Mouse (Mus musculus) intestine, postnatal 0 days (tissue): ENCODE results near the gene Fkbp5. TPM values are rescaled to one million over a fixed set of nuclear protein-coding genes. Genes with fewer than 3 reads are reported as not detected.

Source experiments
- ATAC-seq: fragments of 200-750 bp; cut with Nextera tagmentation; 2 replicates; pipeline ENCODE4 v1.8.0; 2017; ENCODE audit warnings: mild to moderate bottlenecking, moderate TSS enrichment, moderate library complexity
- H3K27ac ChIP-seq: fragments of 300-500 bp; sonication (generic); 2 replicates; pipeline ENCODE4 v1.5.1; 2014; ENCODE audit warnings: mild to moderate bottlenecking, low read depth, low read length, moderate library complexity
- H3K27me3 ChIP-seq: fragments of 300-500 bp; sonication (generic); replicated peaks from 2 replicates; pipeline ENCODE4 v1.6.1; 2014; ENCODE audit warnings: low read length, mixed read lengths; ENCODE audit not compliant: control insufficient read depth, insufficient read depth
- H3K36me3 ChIP-seq: fragments of 300-500 bp; sonication (generic); 2 replicates; pipeline ENCODE4 v1.6.1; 2014; ENCODE audit warnings: mild to moderate bottlenecking, moderate library complexity; ENCODE audit not compliant: control insufficient read depth, insufficient read depth
- H3K4me1 ChIP-seq: fragments of 300-500 bp; sonication (generic); replicated peaks from 2 replicates; pipeline ENCODE4 v1.6.1; 2014; ENCODE audit warnings: antibody characterized with exemption, low read length, mixed read lengths; ENCODE audit not compliant: control insufficient read depth, insufficient read depth
- H3K4me2 ChIP-seq: fragments of 300-500 bp; sonication (generic); replicated peaks from 2 replicates; pipeline ENCODE4 v1.6.1; 2014; ENCODE audit warnings: low read depth, mild to moderate bottlenecking, moderate library complexity
- H3K4me3 ChIP-seq: fragments of 300-500 bp; sonication (generic); 2 replicates; pipeline ENCODE4 v1.5.1; 2014; ENCODE audit warnings: low read depth, low read length
- H3K9ac ChIP-seq: fragments of 300-500 bp; sonication (generic); 2 replicates; pipeline ENCODE4 v1.6.1; 2014; ENCODE audit warnings: mild to moderate bottlenecking, low read depth, low read length
- H3K9me3 ChIP-seq: fragments of 300-500 bp; sonication (generic); 2 replicates; pipeline ENCODE4 v1.6.1; 2016; ENCODE audit warnings: mixed run types; ENCODE audit not compliant: control insufficient read depth
- CTCF ChIP-seq: sonication (generic); IDR thresholded peaks from 2 replicates; pipeline ENCODE4 v1.5.1; 2016; ENCODE audit warnings: low read depth, mild to moderate bottlenecking, control low read depth, antibody characterized with exemption, moderate library complexity
- WGBS: fragments of 180-500 bp; shearing (Covaris S2); extraction: QIAGEN DNeasy Blood & Tissue Kit; methylation state at CpG from one replicate; pipeline ENCODE4 v1.1.7; 2014; 5-methylcytosine and 5-hydroxymethylcytosine counted together
- polyA plus RNA-seq: library from polyadenylated mRNA; unstranded; fragments of >200 nt; fragmentation: Nextera tagmentation; extraction: Ambion mirVana; gene quantifications from 2 replicates; pipeline ENCODE4 v1.2.1, GENCODE M21; 2015

The Fkbp5 gene
- polyA plus RNA-seq, 1 experiment from 2014 or later: 10.1 TPM

DNA sequence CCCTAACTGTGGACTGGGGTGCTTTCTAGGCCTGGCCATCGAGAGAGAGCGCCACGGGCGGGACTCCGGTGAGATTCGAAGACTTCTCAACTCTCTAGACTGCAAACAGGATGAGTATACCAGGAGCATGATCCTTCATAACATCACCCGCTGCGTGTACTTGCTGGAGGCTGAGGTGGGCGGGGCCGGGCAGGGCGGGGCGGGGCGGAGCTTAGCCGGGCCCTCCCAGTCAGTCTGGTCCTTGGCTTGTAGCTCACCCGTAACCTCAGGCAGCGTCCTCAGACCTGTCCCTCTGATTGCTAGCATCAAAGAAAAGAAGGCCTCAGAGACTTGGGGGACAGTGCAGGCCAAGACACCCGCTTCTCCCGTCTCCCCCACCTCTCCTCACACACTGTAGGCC is 14.6 kb upstream of the Fkbp5 start:
- TF ChIP-seq CTCF: no peak
- H3K27me3 ChIP-seq: no peaks in the 10 kb centered on the region
- ATAC-seq: 0 out of 2 replicates have a peak, but pooled peaks have one; percentile 48
- no peak overlapping the region for H3K27ac ChIP-seq
- no peaks in the 10 kb centered on the region for H3K36me3 ChIP-seq
- no peaks in the 10 kb centered on the region for H3K9me3 ChIP-seq
- 15% methylated on average over 18 of the region's 18 CpGs for WGBS
- H3K4me2 ChIP-seq: 0 out of 2 replicates have a peak overlapping the region, but pooled peaks have one; percentile 1
- no peaks in the 10 kb centered on the region; the same call in 1 of the 2 replicates for H3K4me1 ChIP-seq
- no peak overlapping the region for H3K9ac ChIP-seq
- H3K4me3 ChIP-seq: no peak overlapping the region

DNA sequence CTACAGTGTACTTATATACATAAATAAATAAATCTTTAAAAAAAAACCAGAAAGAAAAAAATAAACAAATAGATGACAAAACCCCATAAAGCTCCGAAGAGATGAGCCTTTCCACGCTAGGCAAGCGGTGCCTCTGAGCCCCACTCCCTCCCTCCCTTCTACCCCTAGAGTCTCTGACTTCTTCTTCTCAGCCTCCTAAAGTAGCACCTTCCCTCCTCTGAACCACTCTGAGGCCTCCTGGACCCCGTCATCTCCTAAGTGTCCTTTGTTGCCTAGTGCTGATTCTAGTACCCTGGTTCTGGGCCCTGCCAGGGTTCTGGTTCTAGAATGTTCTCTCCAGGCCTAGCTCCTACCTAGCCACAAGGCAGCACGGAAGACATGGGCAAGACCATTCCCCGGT is 13.2 kb upstream of the Fkbp5 start, which contains the start of gene Armc12:
Armc12 (plus strand) TSS at position 301 of the 400 bp plus-strand sequence.
- TF ChIP-seq CTCF: no peak
- Histone ChIP-seq H3K36me3 (no peaks in the 10 kb centered on the region), H3K4me1 (no peaks in the 10 kb centered on the region; the same call in 1 of the 2 replicates), H3K27me3 (no peaks in the 10 kb centered on the region), H3K9ac (no peak within 1 kb of the TSS), H3K4me3 (no peak within 1 kb of the TSS), H3K9me3 (no peaks in the 10 kb centered on the region), H3K27ac (no peak within 1 kb of the TSS), H3K4me2 (no peak within 1 kb of the TSS)
- WGBS: 92% methylated on average over 6 of the region's 6 CpGs
- no peak for ATAC-seq

DNA sequence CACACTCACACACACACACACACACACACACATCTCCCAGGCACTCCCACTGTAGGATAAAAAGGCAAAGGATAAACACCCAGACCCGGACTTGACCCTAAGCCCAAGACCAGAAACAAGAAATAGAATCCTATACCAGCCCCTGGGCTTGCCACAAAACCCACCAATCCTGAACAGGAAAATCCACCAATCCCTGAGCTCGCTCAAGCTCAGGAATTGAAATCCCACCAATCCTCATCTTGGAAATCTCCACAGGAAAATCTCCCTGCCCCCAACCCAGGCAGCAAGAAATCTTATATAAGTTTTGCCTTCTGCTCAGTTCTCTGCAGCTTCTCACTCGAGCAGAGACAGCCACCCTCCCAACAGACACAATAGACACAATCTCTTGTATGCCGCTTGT is 11.8 kb upstream of the Fkbp5 start:
- Histone ChIP-seq H3K27me3 (no peaks in the 10 kb centered on the region), H3K9me3 (no peaks in the 10 kb centered on the region), H3K4me1 (no peaks in the 10 kb centered on the region; the same call in 1 of the 2 replicates), H3K4me3 (no peak overlapping the region), H3K9ac (no peak overlapping the region), H3K27ac (no peak overlapping the region), H3K4me2 (no peak overlapping the region), H3K36me3 (no peaks in the 10 kb centered on the region)
- no peak for ATAC-seq
- TF ChIP-seq CTCF: no peak
- 66% methylated on average over 4 of the region's 4 CpGs for WGBS

- no peak for ATAC-seq
- H3K4me2 ChIP-seq: peak overlapping the region; percentile 48; the same call in 1 of the 2 replicates
- H3K4me3 ChIP-seq: no peak overlapping the region
- H3K9me3 ChIP-seq: no peaks in the 10 kb centered on the region
- peak; percentile 99 for TF ChIP-seq CTCF
- H3K27ac ChIP-seq: no peak overlapping the region
- no peak overlapping the region for H3K9ac ChIP-seq
- 3% methylated on average over 6 of the region's 6 CpGs for WGBS
- no peaks in the 10 kb centered on the region for H3K27me3 ChIP-seq
- no peaks in the 10 kb centered on the region; the same call in 1 of the 2 replicates for H3K4me1 ChIP-seq
- no peaks in the 10 kb centered on the region for H3K36me3 ChIP-seq
Measured at GRCm38 (mm10) chr17:28528043-28528351, 10.7 kb upstream of the Fkbp5 start.

DNA sequence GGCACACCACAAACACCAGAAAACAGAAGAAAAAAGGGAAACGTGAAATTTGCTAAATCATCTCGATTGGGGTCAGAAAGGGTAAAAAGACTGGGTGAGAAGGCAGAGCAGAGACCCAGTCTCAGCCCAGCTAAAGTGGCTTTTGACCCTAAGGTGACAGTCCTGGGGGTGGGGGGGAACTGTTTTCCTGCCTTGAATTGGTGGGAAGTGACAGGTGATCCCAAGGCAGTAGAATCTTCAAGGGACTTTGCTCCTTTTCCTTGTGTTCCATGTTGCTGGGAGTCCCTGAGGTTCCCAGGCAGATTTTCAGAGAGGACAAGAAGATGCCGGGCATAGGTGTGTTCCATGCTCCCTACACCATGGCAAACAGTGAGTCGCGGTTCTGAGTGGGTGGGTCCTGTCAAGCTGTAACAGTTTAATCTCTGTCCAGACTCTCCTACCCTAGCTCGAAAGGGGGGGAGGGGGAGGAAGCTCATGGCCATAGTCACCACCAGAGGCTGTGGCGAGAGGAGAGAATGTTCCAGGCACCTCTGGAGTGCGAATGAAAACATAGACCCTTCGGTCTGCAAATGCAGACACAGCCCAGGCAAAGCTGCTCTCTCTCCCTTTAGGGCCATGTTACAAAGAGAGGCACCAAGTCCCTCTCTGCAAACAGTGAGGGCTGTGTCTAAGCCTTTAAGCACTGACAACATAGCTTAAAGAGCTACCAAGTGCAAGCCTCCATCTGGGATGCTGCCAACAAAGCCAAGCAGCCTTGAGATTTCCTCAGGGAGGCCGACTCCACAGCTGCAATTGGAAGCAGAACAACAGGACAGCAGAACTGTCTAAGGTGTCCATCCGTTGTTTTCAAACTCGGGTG is 10.1 kb upstream of the Fkbp5 start:
- no peaks in the 10 kb centered on the region for H3K9me3 ChIP-seq
- no peaks in the 10 kb centered on the region for H3K27me3 ChIP-seq
- H3K36me3 ChIP-seq: no peaks in the 10 kb centered on the region
- whole genome bisulfite sequencing: 31% methylated on average over 12 of the region's 12 CpGs
- H3K4me3 ChIP-seq: no peak overlapping the region
- no peak overlapping the region for H3K9ac ChIP-seq
- no peak overlapping the region for H3K27ac ChIP-seq
- TF ChIP-seq CTCF: no peak
- H3K4me2 ChIP-seq: peak overlapping the region; percentile 48; the same call in 1 of the 2 replicates
- ATAC-seq: no peak
- no peaks in the 10 kb centered on the region; the same call in 1 of the 2 replicates for H3K4me1 ChIP-seq

DNA sequence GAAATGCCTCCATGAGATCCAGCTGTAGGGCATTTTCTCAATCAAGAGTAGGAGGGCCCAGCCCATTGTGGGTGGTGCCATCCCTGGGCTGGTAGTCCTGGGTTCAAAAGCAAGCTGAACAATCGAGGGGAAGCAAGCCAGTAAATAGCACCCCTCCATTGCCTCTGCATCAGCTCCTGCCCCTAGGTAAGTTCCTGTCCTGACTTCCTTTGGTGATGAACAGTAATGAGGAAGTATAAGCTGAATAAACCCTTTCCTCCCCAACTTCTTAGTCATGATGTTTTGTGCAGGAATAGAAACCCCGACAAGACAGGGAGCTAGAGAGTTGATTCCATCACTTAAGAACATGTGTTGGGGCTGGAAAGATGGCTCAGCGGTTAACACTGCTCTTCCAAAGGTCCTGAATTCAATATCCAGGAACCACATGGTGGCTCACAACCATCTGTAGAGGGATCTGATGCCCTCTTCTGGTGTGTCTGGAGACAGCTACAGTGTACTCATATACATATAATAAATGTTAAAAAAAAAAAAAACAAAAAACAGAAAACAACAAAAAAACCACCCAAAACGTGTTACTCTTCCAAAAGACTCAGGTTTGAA is 7.6 kb upstream of the Fkbp5 start:
- TF ChIP-seq CTCF: peak; percentile 33
- Histone ChIP-seq H3K27me3 (no peaks in the 10 kb centered on the region), H3K4me3 (no peak overlapping the region), H3K27ac (no peak overlapping the region), H3K9ac (no peak overlapping the region), H3K36me3 (no peaks in the 10 kb centered on the region), H3K4me2 (no peak overlapping the region), H3K9me3 (no peaks in the 10 kb centered on the region), H3K4me1 (peaks cover 3% of the 10 kb centered on the region; the same call in 1 of the 2 replicates)
- 61% methylated on average over 4 of the region's 4 CpGs for WGBS
- no peak for ATAC-seq
